Mouse (Mus musculus): ENCODE data around the gene Prox2.
A peak's percentile ranks its signal among the peaks of the same experiment; 100 is the strongest.
"Not testable (repeated sequence)": the region's sequence is repeated elsewhere in the genome, so short reads cannot be mapped to it uniquely, and the experiment has no call there.

The Prox2 gene

GRCm38 (mm10) chr12:85110698-85111592, at the start of gene Prox2, which contains the start of gene Dlst:
Gene Prox2 (minus strand): TSS chr12:85110759.
Gene Dlst (plus strand): TSS chr12:85110833.
- DNase-seq = peak; percentile 99

- DNase-seq = peak; percentile 99
Measured at GRCm38 (mm10) chr12:85159592-85159991, 49.0 kb upstream of the Prox2 start.

DNA sequence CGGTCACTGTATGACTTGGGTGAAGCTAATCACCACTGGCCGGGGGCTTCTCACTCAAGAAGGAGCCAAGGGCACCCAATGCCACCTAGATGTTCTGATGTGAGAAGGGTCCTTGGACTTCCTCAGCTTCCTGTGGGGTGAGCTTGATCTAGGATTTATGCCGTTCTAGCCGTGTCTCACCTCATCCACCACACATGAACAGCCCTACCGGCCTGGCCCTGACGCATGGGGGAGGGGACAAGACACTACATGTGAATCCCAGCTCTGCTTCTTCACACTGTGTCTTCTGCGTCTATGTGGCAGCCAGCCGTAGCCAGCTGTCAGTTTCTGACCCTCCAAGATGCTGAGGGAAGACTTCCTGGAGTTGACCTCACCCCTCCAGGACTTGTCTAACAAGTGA, 48.2 kb upstream of the Prox2 start:
- peak; percentile 95 for DNase-seq

GRCm38 (mm10) chr12:85157797-85158460, 47.4 kb upstream of the Prox2 start:
- peak; percentile 95 for DNase-seq

DNA sequence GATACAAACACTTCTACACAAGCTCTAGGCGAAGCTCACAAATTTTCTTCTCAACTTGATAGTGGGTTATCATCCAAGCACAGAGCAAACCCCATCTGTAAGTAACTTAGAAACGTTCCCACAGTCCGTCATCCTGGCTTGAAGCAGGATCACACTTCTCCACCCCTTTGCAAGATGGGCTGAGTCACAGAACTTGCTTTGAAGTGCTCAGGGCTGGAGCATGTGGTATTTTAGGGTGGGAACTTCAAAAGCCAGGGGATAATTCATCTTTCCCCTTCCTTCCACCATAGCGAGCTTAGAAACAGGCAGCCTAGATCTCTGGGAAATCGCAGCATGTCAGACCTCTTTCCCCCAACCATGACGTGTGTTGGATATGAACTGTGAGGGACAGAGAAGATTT, 45.8 kb upstream of the Prox2 start:
- DNase-seq = peak; percentile 89

DNA sequence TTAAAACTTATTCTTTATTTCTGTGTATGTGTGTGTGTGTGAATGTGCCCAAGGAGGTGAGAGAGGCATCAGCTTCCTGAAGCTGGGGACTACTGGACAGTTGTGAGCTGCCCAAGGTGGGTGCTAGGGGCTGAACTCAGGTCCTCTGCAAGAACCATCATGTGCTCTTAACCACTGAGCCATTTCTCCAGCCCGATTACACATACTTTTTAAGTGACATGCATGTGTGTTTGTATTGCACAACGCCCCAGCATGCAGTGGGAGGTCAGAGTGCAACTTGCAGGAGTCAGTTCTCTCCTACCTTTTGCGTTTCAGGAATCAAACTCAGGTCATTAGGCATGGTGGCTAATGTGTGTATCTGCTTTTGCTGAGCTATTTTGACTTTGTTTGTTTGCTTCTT, 42.5 kb upstream of the Prox2 start:
- DNase-seq = no peak

- DNase-seq = peak; percentile 97
Measured at GRCm38 (mm10) chr12:85151002-85151774, 40.6 kb upstream of the Prox2 start, which contains the start of gene Rps6kl1. Gene Rps6kl1 (minus strand): TSS chr12:85151264.

- DNase-seq = peak; percentile 94
Measured at GRCm38 (mm10) chr12:85150321-85151001, 39.9 kb upstream of the Prox2 start.

DNA sequence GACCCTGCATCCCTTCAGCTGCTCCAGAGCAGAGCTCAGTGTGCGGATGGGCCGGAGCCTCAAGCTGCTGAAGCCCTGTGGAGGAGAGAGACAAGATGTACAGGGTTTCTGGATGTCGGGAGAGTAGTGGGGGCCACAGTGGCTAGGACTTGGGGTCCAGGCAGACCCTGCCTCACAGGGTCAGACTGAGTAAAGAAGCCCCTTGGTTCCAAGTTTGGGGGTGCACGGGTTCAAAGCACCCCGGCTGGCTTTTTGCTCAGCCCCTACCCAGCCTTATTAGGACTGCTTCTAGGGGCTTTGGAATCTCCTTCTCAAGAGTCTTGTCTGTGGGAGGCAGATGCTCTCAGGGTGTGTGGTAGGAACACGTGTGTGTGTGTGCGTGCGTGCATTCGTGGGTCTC, 36.3 kb upstream of the Prox2 start:
- DNase-seq = peak; percentile 93

- DNase-seq = peak; percentile 95
Measured at GRCm38 (mm10) chr12:85146355-85146754, 35.8 kb upstream of the Prox2 start.

GRCm38 (mm10) chr12:85145630-85146029, 35.1 kb upstream of the Prox2 start:
- DNase-seq = peak; percentile 99

GRCm38 (mm10) chr12:85144821-85145220, 34.3 kb upstream of the Prox2 start:
- DNase-seq = peak; percentile 92

GRCm38 (mm10) chr12:85144276-85144675, 33.7 kb upstream of the Prox2 start:
- not testable (repeated sequence) for DNase-seq

GRCm38 (mm10) chr12:85142803-85143202, 32.2 kb upstream of the Prox2 start:
- DNase-seq = peak; percentile 98

DNA sequence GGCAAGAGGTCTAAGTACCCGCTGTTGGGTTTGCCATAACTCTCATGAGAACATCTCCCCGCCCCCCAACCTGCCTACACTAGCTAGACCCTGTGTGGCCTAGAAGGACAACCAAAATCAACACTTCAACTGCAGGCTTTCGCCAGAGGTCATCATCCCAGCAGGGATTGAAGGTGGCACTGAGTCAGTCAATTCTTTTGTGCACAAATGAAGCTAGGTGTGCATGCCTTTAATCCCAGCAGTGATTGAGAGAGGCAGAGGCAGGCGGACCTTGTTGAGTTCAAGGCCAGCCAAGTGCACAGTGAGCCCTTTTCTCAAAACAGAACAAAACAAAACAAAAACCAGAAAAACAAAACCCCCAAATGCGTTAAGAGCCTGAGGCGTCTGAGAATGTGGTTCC, 30.5 kb upstream of the Prox2 start:
- no peak for DNase-seq

- peak; percentile 88 for DNase-seq
Measured at GRCm38 (mm10) chr12:85140036-85140701, 29.6 kb upstream of the Prox2 start.

GRCm38 (mm10) chr12:85136627-85137026, 26.1 kb upstream of the Prox2 start:
- DNase-seq = peak; percentile 91

GRCm38 (mm10) chr12:85135513-85136470, 25.2 kb upstream of the Prox2 start:
- DNase-seq = peak; percentile 93

GRCm38 (mm10) chr12:85134043-85134794, 23.7 kb upstream of the Prox2 start:
- peak; percentile 57 for DNase-seq

GRCm38 (mm10) chr12:85131361-85131760, 20.8 kb upstream of the Prox2 start:
- DNase-seq = peak; percentile 71

Measured in heart, adult 11 months (tissue).